Mouse (Mus musculus) E14TG2a.4 (cell line): ENCODE measurements at regions not wholly inside any gene's neighbourhood (a gene's known extent, or its start where the extent isn't known, plus 50 kb on each side); places are given as distances from the start of the nearest gene placed in this dataset.

Experiments used
- H3K27me3 ChIP-seq: 2 replicates; pipeline ENCODE4 v1.6.1; 2014; ENCODE audit warnings: low read length, control low read depth; ENCODE audit not compliant: insufficient read depth
- H3K36me3 ChIP-seq: 2 replicates; pipeline ENCODE4 v1.6.1; 2014; ENCODE audit warnings: low read length, control low read depth; ENCODE audit not compliant: insufficient read depth
- H3K4me1 ChIP-seq: replicated peaks from 2 replicates; pipeline ENCODE4 v1.6.1; 2014; ENCODE audit warnings: low read depth, low read length, control low read depth
- H3K4me3 ChIP-seq: replicated peaks from 2 replicates; pipeline ENCODE4 v1.5.1; 2014; ENCODE audit warnings: mild to moderate bottlenecking, low read length
- H3K9me3 ChIP-seq: 2 replicates; pipeline ENCODE4 v1.6.1; 2014; ENCODE audit warnings: low read length, control low read depth
- CTCF ChIP-seq: conservative IDR thresholded peaks from 2 replicates; pipeline ENCODE4 v1.5.1; 2014; ENCODE audit warnings: low read length
- NANOG ChIP-seq: IDR thresholded peaks from 2 replicates; pipeline ENCODE4 v1.6.1; 2014; ENCODE audit warnings: borderline replicate concordance, low read length, mixed read lengths
- POU5F1 ChIP-seq: IDR thresholded peaks from 2 replicates; pipeline ENCODE4 v1.6.1; 2014; ENCODE audit warnings: low read length, borderline replicate concordance

DNA sequence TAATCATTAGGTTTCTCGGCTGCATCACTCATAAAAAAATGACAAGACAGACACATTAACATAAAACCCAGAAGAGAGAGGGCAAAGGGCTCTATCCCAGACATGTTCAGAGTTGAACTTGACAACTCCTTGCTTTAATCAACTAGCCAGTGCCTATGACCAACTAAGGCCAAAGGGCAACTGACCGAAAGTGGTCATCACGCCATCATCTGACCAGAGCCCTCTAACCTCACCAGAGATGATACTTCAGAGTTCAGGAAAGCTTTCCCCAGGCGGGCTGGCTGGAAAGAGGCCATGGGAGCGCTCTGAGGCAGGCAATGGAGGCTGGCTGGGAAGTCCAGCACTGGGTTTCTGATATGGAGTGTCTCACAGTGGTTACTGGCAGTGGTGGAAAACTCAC, 80.6 kb downstream of the Dad1 start:
- no peaks in the 10 kb centered on the region for H3K9me3 ChIP-seq
- no peaks in the 10 kb centered on the region for H3K4me1 ChIP-seq
- no peaks in the 10 kb centered on the region for H3K27me3 ChIP-seq
- TF ChIP-seq CTCF (no peak), POU5F1 (no peak), NANOG (no peak)
- H3K36me3 ChIP-seq, result no peaks in the 10 kb centered on the region
- H3K4me3 ChIP-seq, result no peak overlapping the region

- Histone ChIP-seq H3K36me3 (no peaks in the 10 kb centered on the region), H3K4me1 (no peaks in the 10 kb centered on the region), H3K27me3 (no peaks in the 10 kb centered on the region; the same call in 1 of the 2 replicates), H3K9me3 (no peaks in the 10 kb centered on the region), H3K4me3 (no peak overlapping the region)
- no peak for TF ChIP-seq NANOG
- no peak for TF ChIP-seq POU5F1
- TF ChIP-seq CTCF, result no peak
Observed at GRCm38 (mm10) chr14:54169254-54169653, 84.7 kb downstream of the Dad1 start.

GRCm38 (mm10) chr14:54168414-54168931, 85.4 kb downstream of the Dad1 start:
- H3K36me3 ChIP-seq, result no peaks in the 10 kb centered on the region
- H3K27me3 ChIP-seq, result no peaks in the 10 kb centered on the region; the same call in 1 of the 2 replicates
- no peak overlapping the region for H3K4me3 ChIP-seq
- no peaks in the 10 kb centered on the region for H3K9me3 ChIP-seq
- no peak for TF ChIP-seq NANOG
- TF ChIP-seq CTCF, result no peak
- no peak for TF ChIP-seq POU5F1
- H3K4me1 ChIP-seq, result no peaks in the 10 kb centered on the region

DNA sequence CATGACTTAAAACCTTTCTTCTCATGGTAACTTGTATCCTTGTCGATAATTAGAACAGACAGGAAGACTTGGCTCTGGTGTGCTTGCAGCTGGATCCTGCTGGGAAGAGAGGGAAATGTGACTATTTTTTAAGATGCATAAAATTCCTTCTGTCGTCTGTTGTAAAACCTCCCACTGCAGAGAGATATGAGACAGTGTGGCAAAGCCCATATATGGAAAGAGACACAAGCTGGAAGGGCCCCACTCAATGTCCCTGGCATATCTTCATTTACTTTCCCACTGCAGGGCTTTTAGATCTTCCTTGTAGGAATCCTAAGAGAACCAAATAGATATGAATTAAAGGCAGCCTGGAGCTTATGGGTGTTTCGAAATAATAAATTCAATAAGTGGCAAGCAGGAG, 87.8 kb downstream of the Dad1 start:
- Histone ChIP-seq H3K9me3 (no peaks in the 10 kb centered on the region), H3K27me3 (peaks cover 4% of the 10 kb centered on the region; the same call in 1 of the 2 replicates), H3K4me1 (no peaks in the 10 kb centered on the region), H3K36me3 (no peaks in the 10 kb centered on the region), H3K4me3 (no peak overlapping the region)
- TF ChIP-seq CTCF (no peak), NANOG (no peak), POU5F1 (no peak)

DNA sequence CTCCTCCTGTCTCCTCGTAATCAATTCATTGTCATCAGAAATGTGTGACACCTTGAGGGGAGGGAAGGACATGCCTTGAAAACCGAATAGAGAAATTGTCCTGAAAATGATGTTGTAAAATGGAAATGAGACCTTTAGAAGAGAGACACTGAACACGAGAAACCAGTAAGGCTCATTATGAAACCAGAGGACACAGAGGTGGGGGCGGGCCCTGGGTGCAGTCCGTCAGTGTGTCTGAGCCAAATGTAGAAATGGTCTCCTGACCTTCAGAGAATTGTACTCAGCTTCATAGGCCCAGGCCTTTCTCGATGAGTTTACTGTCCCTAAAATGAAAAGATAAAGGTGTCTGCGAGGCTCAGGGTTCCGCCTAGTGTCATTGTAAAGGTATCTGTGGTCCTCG, 89.0 kb downstream of the Dad1 start:
- TF ChIP-seq CTCF, result no peak
- TF ChIP-seq POU5F1, result no peak
- TF ChIP-seq NANOG, result no peak
- Histone ChIP-seq H3K4me1 (no peaks in the 10 kb centered on the region), H3K9me3 (no peaks in the 10 kb centered on the region)

DNA sequence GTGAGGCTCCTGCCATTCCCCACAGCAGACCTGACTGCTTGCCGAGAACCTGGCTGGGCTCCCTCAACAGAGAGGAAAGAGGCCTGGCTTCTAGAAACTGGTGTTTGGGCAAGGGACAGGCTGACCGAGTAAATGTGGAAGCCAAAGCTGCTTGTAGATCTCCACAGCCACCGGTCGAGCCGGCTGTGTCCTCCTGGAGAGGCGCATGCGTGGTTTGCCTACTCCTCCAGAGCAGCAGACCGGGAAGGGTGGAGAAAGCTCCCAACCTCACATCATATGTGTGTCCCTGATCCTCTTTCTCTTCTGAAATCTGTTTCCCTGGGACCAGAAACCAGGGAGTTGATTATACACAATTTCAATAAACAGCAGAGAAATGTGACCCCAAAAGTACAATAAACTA, 92.0 kb downstream of the Dad1 start:
- H3K9me3 ChIP-seq, result no peaks in the 10 kb centered on the region

More for the DNA sequence above, 89.0 kb downstream of the Dad1 start:
- Histone ChIP-seq H3K27me3 (peaks cover 4% of the 10 kb centered on the region; the same call in 1 of the 2 replicates), H3K36me3 (no peaks in the 10 kb centered on the region), H3K4me3 (no peak overlapping the region)

GRCm38 (mm10) chr14:54161206-54161605, 92.7 kb downstream of the Dad1 start:
- TF ChIP-seq POU5F1, result no peak
- no peak for TF ChIP-seq CTCF
- TF ChIP-seq NANOG, result no peak
- H3K27me3 ChIP-seq, result peaks cover 4% of the 10 kb centered on the region; the same call in 1 of the 2 replicates
- H3K4me3 ChIP-seq, result no peak overlapping the region
- no peaks in the 10 kb centered on the region for H3K36me3 ChIP-seq
- no peaks in the 10 kb centered on the region for H3K4me1 ChIP-seq
- H3K9me3 ChIP-seq, result no peaks in the 10 kb centered on the region

More for the DNA sequence above, 92.0 kb downstream of the Dad1 start:
- Histone ChIP-seq H3K36me3 (no peaks in the 10 kb centered on the region), H3K27me3 (peaks cover 4% of the 10 kb centered on the region; the same call in 1 of the 2 replicates), H3K4me1 (no peaks in the 10 kb centered on the region), H3K4me3 (no peak overlapping the region)
- no peak for TF ChIP-seq NANOG

- TF ChIP-seq POU5F1 (no peak), NANOG (no peak), CTCF (no peak)
- H3K4me3 ChIP-seq, result no peak overlapping the region
- no peaks in the 10 kb centered on the region for H3K36me3 ChIP-seq
- H3K27me3 ChIP-seq, result peaks cover 4% of the 10 kb centered on the region; the same call in 1 of the 2 replicates
- no peaks in the 10 kb centered on the region for H3K9me3 ChIP-seq
- no peaks in the 10 kb centered on the region for H3K4me1 ChIP-seq
Observed at GRCm38 (mm10) chr14:54159816-54160215, 94.1 kb downstream of the Dad1 start.

GRCm38 (mm10) chr14:54158214-54158965, 95.5 kb downstream of the Dad1 start:
- peaks cover 4% of the 10 kb centered on the region; the same call in 1 of the 2 replicates for H3K27me3 ChIP-seq
- no peaks in the 10 kb centered on the region for H3K36me3 ChIP-seq
- TF ChIP-seq CTCF (no peak), POU5F1 (no peak), NANOG (no peak)
- no peaks in the 10 kb centered on the region for H3K9me3 ChIP-seq
- no peaks in the 10 kb centered on the region for H3K4me1 ChIP-seq
- no peak overlapping the region for H3K4me3 ChIP-seq
